Mouse (Mus musculus): ENCODE results near the gene Mttp. TPM values are rescaled to one million over a fixed set of nuclear protein-coding genes. Genes with fewer than 3 reads are reported as not detected.

The Mttp gene
- 0.77 and 1.3 TPM in 2 replicates for total RNA-seq (2015; ENCODE audit: low replicate concordance)
- 0.51 and 1.4 TPM in 2 replicates for total RNA-seq (2017; ENCODE audit: low replicate concordance)

DNA sequence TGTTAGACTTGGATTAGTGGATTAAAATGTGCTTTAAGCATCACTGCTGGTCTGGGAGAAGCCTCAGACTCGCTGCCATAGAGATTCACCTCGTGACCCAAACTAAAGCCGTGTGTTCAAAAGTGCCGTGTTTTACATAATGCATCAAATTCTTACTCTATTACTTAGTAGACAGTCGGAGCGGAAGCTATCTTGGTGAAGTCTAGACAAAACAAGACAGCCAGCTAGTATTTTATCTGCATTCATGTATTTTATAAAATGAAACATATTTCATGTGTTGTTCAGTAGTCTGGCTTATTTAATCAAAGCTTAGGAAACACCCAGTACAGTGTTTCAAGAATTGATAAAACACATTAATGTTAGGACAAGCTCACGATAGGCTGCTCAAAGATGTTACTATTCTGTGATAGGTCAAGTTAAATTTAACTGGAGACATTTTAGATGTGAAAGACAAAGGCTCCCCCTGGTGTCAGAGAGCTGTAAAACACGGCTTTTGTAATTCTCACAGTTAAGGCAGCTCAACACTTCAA lies at the start of gene Mttp:
TSS of gene Mttp (minus strand) at position 327 of the 530 bp plus-strand sequence.
- ATAC-seq (replicated peaks; ENCODE audit: low FRiP score, poor library complexity, severe bottlenecking): peak; percentile 69

DNA sequence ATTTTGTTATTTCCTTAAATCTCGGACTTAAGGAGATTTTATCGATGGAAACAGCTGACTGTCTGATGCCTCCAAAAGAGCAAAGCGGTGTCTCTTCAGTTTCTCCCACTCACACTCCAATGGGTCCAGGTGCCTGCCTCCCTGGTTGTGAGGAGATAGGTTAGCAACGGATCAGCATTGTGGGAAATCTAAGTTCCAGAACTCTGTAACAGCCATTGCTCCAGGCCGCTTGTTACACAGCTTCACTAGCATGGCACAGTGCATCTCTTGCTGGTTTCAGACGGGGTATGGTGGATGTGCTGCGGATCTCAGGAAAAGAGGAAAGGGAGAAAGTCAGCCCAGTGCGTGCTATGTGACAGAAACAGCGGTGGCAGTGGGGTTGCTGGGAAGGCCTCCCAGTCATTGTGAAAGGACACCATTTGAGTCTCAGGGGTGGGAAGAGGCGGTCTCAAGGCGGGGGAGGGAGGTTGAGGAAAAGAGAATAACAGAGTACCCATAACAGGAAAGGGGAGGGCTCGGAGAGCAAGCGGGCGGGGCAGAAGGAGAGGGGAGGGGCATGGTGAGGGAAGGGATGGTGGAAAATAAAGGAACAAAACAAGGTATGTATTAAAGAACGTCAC lies 49.0 kb upstream of the Mttp start, which contains the start of gene 4930579F01Rik:
TSS of gene 4930579F01Rik (minus strand) at position 143 of the 620 bp plus-strand sequence.
- no peak for ATAC-seq (replicated peaks; ENCODE audit: low FRiP score, poor library complexity, severe bottlenecking)

DNA sequence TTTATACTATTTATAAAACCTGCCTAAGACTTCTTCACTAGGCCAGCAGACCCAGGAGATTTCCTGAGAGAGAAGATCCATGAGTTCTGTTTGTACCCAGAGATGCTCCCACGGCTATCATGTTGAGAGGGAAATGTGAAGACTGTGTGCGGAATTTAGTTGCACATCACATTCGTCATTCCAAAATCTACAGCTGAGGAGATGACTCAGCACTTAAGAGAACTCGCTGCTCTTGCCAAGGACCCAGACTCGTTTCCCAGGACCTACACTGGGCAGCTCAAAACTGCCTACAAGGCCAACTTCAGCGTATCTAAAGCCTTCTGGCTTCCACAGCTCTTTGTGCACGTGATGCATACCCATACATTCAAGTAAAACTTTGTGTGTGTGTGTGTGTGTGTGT lies 47.5 kb upstream of the Mttp start:
- ATAC-seq (replicated peaks; ENCODE audit: low FRiP score, poor library complexity, severe bottlenecking): no peak

DNA sequence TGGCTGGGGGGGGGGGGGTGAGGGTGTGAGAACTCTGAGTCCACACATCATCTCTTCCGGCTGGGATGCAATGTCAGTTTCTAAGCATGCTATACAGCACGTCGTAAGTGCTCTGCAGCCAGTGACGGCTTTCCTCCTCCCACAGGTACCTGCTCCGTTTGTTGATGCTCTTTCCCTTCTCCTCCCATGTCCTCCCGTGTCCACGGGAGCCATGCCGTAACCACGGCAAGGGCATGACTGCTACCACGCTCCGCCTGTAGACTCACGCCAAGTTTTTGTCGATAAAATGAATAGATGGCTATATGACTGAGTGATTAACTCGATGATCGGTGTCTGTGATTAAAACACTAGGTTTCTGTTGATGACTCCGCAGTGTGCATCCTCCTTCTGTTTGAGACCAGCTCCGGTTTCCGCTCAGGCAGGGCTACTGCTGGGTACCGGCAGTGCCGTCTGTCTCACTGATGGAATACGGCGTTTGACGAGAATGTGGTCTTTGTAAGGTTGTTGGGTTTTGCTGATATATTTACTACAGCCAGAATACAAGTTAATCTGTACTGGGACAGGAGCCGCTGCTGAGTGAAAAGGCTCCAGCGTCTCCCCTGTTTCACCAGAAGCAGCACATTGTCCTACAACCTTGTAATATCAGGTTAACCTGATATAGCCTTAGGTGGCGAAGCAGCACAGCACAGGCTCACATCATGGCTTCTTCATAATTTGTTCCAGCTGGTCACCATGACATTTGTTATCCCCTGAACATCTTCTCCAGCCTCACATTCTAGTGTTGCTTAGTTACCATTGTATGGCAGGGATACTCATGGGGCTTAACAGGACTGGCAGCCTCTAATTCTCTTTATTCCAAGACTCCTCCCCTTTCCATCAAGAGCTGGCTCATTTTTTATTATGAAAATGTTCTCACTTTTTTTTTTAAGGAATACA lies 41.5 kb upstream of the Mttp start:
- no peak for ATAC-seq (replicated peaks; ENCODE audit: low FRiP score, poor library complexity, severe bottlenecking)

DNA sequence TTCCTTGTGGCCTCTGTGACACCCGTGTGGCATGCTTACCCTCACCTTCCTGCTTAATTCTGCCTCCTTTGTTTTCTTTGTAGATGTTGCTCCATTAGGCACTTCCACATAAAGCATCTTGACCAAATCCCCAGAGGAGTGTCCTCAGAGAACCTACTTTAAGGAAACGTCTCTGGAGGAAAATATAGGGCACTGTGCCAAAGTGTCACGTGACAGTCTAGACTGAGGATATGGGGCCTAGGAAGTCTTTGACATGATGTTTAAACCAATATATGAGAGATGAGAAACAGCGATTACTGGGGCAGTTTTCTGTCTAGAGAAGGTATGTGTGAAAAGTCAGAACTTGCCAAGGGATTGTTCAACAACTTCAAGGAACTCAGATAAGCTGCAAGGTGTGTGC lies 40.5 kb upstream of the Mttp start:
- no peak for ATAC-seq (replicated peaks; ENCODE audit: low FRiP score, poor library complexity, severe bottlenecking)

DNA sequence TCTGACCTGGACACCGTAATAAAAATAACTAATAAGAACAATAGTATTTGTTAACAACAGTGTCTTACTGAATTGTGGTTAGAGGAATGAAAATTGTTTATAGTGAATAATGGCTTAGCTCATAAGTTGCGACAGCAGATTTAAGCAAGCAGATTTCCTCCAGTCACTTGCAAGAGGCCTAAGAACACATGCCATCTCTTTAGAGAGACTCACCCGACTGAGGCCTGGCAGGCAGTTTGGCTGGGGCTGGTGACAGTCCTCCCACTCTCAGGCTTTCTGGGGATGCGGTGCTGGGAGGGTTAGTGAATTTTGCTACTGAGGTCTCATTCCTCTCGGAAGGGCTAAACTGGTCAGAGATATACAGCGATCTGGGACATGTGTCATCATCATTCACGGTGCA lies 38.6 kb upstream of the Mttp start:
- no peak for ATAC-seq (replicated peaks; ENCODE audit: low FRiP score, poor library complexity, severe bottlenecking)

DNA sequence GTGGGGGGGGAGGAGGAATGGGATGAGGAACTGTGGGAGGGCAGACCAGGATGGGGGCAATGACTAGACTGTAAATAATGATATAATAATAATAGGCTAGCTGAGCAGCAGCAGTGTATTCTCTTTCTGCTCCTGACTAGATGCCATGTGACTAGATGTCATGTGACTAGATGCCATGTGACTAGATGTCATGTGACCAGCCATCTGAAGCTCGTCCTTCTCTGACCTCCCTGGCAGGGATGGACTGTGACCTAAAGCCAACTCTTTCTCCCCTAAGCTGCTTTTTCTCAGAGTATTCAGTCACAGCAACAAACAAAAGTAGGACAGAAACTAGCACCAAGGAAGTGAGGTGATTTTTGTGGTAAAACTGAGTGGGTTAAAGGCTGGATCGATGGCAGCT lies 37.3 kb upstream of the Mttp start:
- no peak for ATAC-seq (replicated peaks; ENCODE audit: low FRiP score, poor library complexity, severe bottlenecking)

DNA sequence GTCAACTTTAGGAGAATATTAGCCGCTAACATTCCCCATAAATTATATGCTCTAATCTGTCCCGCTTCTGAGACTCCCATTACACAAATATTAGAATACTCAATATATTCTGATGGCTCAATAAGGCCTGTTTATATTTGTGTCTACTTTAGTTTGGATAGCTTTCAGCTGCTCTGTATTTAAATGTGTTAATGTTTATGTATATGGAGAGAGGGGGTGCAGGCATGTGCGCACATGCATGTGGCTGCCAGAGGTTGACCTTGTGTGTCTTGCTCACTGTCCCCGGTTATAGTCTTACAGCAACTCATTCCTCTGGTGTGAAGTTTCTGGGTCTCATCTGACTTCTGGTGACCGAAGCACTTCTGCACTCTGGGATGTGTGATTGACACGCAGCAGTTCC lies 30.8 kb upstream of the Mttp start:
- ATAC-seq (replicated peaks; ENCODE audit: low FRiP score, poor library complexity, severe bottlenecking): no peak

DNA sequence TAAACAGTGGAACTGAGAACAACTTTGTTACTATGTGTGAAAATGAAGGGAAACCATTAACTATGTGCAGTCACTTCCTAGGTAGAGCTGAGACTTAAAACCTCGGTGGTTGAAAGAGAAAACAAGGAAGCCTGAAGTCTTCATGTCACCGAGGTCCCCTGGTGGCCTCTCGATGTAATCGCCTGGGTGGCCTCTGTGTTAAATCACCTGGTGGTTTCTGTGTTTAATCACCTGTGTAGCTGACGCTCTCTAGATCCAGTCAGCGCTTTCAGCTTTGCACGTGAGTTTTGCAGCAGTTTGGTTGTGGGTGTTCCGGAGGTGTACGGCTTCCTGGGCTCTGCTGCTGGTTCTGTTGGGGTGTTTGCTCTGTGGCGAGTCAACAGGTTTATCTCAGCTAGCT lies 28.5 kb upstream of the Mttp start:
- ATAC-seq (replicated peaks; ENCODE audit: low FRiP score, poor library complexity, severe bottlenecking): no peak

DNA sequence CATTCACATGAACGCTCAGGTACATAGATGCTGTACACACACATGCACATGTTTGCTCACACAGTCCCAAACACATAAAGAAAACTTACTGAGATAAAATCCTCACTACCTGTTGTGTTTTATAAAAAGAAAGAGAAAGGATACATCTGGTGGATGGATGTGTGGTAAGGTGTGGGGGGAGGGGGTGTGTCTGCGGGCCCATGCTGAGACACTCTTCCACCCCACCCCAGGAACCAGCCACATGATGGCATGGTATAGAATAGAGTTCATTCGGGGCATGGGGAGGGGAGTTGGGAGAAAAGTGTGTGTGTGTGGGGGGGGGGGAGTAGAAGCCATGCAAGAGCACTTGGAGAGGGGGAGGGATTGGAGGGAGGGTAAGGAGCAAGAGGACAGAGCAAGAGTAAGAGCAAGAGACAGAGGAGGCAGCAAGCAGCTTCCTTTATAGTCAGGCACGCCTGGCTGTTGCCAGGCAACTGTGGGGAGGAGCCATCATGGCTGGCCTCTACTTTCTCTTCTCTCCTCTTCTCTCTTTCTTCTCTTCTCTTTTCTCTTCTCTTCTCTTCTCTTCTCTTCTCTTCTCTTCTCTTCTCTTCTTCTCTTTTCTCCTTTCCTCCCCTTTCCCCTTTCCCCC lies 17.9 kb upstream of the Mttp start:
- ATAC-seq (replicated peaks; ENCODE audit: low FRiP score, poor library complexity, severe bottlenecking): no peak

DNA sequence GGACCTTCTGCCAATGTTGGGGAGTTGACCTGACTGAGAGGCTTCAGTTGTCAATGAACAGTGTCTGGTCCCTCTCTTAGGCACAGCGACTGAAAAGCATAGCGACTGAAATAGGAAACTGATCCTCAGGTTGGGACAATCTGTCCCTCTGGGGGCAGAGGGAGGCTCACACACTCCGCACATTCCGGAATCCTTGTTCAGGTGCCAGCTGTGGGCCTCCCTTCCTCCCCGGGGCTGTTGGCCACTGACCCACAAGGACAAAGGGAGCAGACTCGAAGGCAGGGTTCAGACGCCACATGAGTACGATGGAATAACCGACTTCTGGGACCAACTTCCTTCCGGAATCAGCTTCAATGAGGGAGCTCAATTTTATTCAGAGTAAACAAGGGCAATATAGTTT lies 16.9 kb upstream of the Mttp start:
- no peak for ATAC-seq (replicated peaks; ENCODE audit: low FRiP score, poor library complexity, severe bottlenecking)

DNA sequence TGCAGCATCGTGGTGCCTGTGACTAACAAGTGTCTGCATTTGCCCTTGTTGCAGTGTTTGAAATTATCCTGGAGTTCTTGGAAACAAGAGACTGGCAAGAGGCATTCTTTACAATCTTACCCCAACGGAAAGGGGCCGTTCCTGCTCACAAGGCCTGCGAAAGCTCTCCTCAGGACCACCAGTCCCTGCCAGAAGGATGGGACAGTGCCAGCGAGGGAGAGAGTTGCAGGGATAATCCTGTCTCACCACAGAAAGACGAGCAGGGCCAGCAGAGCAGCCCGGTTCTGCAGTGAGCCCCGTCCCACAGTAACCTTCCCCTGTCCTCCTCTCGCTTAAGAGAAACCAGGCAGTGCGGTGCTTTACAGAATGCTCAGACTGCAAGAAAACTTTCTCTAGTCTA lies 11.9 kb upstream of the Mttp start:
- no peak for ATAC-seq (replicated peaks; ENCODE audit: low FRiP score, poor library complexity, severe bottlenecking)

DNA sequence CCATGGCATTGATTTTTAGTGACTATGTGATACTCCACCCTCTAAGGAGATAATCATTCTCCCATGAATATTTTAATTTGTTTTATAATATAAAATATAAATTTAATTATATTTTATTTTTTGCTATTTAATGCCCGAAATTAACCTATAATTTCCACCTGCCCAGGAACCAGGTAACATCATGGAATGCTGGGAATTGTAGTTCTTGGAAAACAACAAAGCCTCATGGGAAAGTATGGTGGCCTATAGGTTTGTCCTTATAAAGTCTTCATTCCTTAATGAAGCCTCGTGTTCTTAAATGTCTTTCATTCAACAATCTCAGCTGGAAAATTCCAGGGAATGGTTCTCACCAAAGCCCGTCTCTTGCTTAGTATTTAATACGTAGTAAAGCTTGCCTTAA lies 10.3 kb upstream of the Mttp start:
- no peak for ATAC-seq (replicated peaks; ENCODE audit: low FRiP score, poor library complexity, severe bottlenecking)

DNA sequence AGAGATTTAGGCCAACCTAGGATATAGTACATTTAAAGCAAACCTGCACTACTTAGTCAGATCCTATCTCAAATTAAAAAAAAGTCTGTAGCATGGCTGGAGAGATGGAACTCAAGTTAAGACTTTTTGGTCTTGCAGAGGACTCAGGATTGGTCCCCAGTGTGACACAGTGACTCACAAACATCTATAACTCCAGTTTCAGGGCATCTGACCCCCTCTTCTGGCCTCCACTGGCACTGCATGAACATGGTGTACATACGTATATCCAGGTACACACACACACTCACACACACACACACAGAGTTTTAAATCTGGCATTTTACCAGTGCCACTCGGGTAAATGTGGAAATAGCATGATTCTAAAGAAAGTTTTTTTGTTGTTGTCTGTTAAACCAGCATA lies 4.0 kb upstream of the Mttp start:
- no peak for ATAC-seq (replicated peaks; ENCODE audit: low FRiP score, poor library complexity, severe bottlenecking)

DNA sequence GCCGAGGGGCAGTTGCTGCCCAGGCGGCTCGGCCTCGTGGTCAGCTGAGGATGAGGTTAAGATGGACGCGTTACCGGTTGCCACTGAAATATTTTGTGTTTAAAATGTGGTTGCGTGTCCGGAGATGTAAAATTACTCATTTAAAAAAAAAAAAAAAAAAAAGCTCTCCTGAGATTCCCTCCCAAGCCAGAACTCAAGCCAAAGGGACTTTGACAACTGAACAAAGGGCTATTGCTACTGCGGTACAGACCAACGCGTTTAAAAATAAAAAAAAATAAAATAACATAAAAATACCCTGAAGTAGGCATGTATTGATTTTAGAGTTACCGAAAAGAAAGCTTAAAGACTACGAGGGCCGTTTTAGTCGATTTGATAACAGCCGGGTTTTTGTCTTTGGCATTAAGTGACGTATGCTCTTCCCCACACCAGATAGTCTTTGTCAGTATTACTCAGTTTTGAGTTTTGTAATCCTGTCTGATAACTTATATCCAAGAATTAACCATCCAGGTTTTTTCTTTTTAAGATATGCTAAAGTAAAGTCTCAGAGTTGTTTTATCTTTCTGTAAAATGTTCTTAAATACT lies 617 bp downstream of the Mttp start:
- ATAC-seq (replicated peaks; ENCODE audit: low FRiP score, poor library complexity, severe bottlenecking): no peak

DNA sequence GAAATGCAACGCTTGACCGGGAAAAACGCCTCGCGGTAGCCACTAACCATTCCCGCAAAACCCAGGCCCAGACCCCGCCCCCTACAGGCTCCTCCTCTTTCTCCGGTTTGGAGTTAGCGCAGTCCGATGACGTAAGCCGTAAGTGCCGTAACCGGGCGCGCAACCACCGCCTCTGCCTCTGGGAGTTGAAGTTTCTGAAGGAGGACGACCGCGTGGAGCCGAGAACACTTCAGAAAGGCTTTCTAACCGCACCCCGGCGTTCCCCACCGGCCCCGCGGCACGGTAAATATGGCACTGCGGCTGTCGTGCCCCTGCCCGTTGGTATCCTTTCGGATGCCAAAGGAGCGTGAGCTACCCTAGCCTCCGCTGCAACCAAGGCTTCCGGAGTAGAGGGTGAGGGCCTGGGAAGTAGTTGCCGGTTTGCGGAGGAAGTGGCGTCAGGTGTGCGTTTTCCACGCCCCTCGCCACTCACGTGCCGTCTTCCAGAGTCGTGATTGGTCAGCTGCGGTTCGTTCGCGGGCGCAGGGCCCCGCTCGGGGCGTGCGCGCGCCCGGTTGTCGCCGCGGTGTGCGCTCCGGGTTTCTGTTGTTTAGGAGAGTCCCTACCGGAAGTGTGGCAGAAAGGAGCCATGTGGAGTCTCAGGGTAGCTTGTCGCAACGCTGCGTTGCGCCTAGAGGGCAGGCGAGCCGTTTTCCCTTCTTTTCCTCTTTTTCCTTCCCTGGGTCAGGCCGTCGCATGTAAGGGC lies 1.3 kb downstream of the Mttp start, which contains the start of gene Trmt10a:
TSS of gene Trmt10a (plus strand) at position 134 of the 745 bp plus-strand sequence.
- ATAC-seq (replicated peaks; ENCODE audit: low FRiP score, poor library complexity, severe bottlenecking): peak; percentile 93

DNA sequence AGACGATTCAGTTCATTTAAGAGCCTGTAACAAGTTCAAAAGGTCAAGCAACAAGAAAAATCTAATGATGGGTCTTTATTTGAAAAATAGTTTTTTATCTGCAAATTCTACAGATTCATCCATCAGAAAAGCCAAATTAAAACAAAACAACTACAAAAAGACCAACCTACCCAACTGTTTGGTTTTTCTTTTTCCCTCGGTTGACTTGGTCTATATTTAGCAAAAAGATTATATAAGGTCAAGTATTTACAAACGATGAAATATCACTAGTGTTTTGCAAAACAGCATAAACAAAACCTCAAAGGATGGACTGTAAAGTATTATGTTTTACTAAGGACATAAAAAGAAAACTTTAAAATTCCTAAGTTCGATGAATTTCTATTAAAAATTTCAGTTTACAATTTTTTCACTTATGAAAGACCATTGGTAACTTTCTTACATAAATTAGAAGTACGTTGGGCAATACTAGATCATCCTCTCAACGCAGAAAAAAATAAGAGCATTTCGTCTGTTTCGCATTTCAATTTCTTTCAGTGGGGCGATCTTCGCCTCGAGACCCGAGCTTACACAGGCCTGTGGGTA lies 1.9 kb downstream of the Mttp start:
- no peak for ATAC-seq (replicated peaks; ENCODE audit: low FRiP score, poor library complexity, severe bottlenecking)

DNA sequence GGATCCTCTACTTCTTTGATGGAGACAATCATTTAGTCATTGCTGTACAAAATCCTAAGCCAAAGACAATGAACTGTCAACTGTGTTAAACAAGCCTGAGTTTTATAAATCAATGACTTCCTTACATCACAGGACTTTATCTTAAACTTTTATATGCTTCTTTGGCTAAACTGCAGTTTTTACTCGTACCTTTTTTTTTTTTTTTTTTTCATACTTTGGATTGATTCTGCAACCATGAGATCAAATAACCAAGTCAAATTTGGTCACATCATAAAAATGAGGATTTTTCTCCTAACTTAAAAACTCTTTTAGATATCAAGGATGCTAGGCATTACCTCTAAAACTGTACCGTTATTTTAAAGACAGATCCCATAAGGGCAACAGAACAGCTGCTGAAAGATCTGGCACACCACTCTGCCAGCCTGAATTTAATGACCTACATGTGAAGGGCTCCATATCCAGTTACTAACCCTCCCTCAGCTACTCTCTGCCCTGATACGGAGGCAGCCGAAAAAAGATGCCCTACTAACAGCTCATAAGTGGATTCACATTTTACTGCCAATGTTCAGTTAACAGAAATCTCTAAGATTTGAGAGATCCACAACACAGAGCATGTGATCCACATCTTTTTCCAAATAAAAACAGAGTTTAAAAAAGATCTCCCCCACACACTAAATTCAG lies 2.6 kb downstream of the Mttp start:
- no peak for ATAC-seq (replicated peaks; ENCODE audit: low FRiP score, poor library complexity, severe bottlenecking)
